Mouse (Mus musculus) embryonic facial prominence, embryonic 14.5 days (tissue): ENCODE measurements around the gene Adcy5. TPM values are rescaled to one million over a fixed set of nuclear protein-coding genes. Genes with fewer than 3 reads are reported as not detected.
A peak's percentile ranks its signal among the peaks of the same experiment; 100 is the strongest.

Experiments
- ATAC-seq: fragments of 200-750 bp; cut with Nextera tagmentation; 2 replicates; pipeline ENCODE4 v1.8.0; 2017; ENCODE audit warnings: low read depth, moderate number of reproducible peaks, moderate TSS enrichment
- DNase-seq: peaks from one replicate; pipeline ENCODE4 v3.0.0-alpha.2; 2015; ENCODE audit warnings: low spot score
- H3K27ac ChIP-seq: fragments of 300-500 bp; sonication (generic); replicated peaks from 2 replicates; pipeline ENCODE4 v1.5.1; 2014; ENCODE audit warnings: low read depth, mild to moderate bottlenecking, low read length, moderate library complexity
- H3K27me3 ChIP-seq: fragments of 300-500 bp; sonication (generic); replicated peaks from 2 replicates; pipeline ENCODE4 v1.6.1; 2014; ENCODE audit warnings: low read length; ENCODE audit not compliant: control insufficient read depth, insufficient read depth
- H3K36me3 ChIP-seq: fragments of 300-500 bp; sonication (generic); 2 replicates; pipeline ENCODE4 v1.6.1; 2014; ENCODE audit warnings: low read length, mixed read lengths; ENCODE audit not compliant: control insufficient read depth, insufficient read depth
- H3K4me1 ChIP-seq: fragments of 300-500 bp; sonication (generic); 2 replicates; pipeline ENCODE4 v1.6.1; 2014; ENCODE audit warnings: antibody characterized with exemption, low read length; ENCODE audit not compliant: control insufficient read depth, insufficient read depth
- H3K4me2 ChIP-seq: fragments of 300-500 bp; sonication (generic); 2 replicates; pipeline ENCODE4 v1.6.1; 2014; ENCODE audit warnings: low read depth, mild to moderate bottlenecking, low read length, moderate library complexity, mixed read lengths
- H3K4me3 ChIP-seq: fragments of 300-500 bp; sonication (generic); 2 replicates; pipeline ENCODE4 v1.5.1; 2014; ENCODE audit warnings: low read depth, mild to moderate bottlenecking, low read length
- H3K9ac ChIP-seq: fragments of 300-500 bp; sonication (generic); 2 replicates; pipeline ENCODE4 v1.6.1; 2014; ENCODE audit warnings: low read depth, mild to moderate bottlenecking, low read length, moderate library complexity, mixed read lengths
- H3K9me3 ChIP-seq: fragments of 300-500 bp; sonication (generic); 2 replicates; pipeline ENCODE4 v1.6.1; 2016; ENCODE audit warnings: low read length; ENCODE audit not compliant: control insufficient read depth
- WGBS: fragments of 180-500 bp; shearing (Covaris S2); extraction: QIAGEN DNeasy Blood & Tissue Kit; methylation state at CpG from one replicate; pipeline ENCODE4 v1.1.7; 2014; 5-methylcytosine and 5-hydroxymethylcytosine counted together
- polyA plus RNA-seq: library from polyadenylated mRNA; unstranded; fragments of >200 nt; fragmentation: Nextera tagmentation; extraction: Ambion mirVana; gene quantifications from 2 replicates; pipeline ENCODE4 v1.2.1, GENCODE M21; 2014

Adcy5 gene
- polyA plus RNA-seq, 1 experiment from 2014 or later: 3.1 TPM

DNA sequence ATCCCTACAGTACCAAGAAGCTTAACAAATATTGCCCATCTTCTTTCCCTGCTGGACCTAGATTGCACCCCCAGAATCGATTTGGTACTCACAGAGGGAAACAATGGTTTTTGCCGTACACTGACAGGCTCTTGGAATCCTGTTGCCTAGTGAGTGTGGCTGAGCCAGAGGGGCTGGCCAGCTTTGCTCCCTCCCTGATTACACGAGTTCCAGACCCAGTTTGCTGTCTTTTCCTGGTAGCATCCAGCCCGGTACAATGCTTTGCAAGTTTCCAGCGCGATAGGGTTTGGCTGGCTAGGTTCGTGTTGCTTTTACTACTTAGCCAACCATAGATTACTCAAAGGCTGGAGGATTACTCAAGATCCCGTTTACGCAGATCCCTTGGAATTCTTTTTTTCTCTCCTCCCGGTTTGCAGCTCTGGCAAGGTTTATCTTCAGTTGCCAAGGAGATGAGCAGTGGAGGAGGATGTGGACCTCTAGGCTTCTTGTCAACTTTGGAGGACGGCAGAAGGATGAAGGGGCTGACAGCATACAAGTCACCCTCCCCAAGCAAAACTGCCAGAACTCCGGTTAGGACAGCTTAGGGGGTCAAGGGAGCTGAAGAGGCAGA is 1.4 kb upstream of the Adcy5 start:
- Histone ChIP-seq H3K4me2 (no peak overlapping the region; the same call in 1 of the 2 replicates), H3K9me3 (no peaks in the 10 kb centered on the region), H3K4me3 (peak overlapping the region; percentile 75; the same call in 1 of the 2 replicates), H3K36me3 (no peaks in the 10 kb centered on the region), H3K9ac (no peak overlapping the region), H3K27ac (no peak overlapping the region), H3K27me3 (peaks cover 57% of the 10 kb centered on the region), H3K4me1 (peaks cover 24% of the 10 kb centered on the region)
- ATAC-seq (no peak), DNase-seq (no peak)
- 6% methylated on average over 12 of the region's 12 CpGs for WGBS

DNA sequence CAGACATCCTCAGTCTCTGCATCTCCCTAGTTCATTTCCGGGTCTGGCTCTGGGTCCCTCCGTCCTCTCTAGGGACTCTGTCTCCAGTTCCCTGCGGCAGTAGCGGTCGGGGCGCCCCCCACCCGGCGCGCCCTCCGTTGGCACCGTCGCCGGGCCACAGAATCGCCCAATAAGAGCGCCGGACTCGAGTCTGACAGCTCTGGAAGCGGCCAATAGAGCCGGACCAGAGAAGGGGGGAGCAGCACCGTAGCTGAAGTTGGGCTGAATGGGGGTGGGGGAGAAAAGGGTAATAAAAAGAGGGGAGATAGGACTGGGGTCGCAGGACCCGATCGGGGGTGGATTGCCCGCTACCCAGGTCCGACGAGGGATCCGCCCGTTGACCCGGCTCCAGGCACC is 434 bp upstream of the Adcy5 start:
- DNase-seq: peak; percentile 71
- H3K36me3 ChIP-seq: no peaks in the 10 kb centered on the region
- H3K27ac ChIP-seq: peak overlapping the region; percentile 70; the same call in 1 of the 2 replicates
- peak overlapping the region; percentile 70 for H3K9ac ChIP-seq
- H3K27me3 ChIP-seq: peaks cover 57% of the 10 kb centered on the region
- peak; percentile 76 for ATAC-seq
- WGBS: under 1% methylated on average over 28 of the region's 29 CpGs
- H3K4me1 ChIP-seq: peaks cover 27% of the 10 kb centered on the region
- H3K4me2 ChIP-seq: peak overlapping the region; percentile 95
- H3K9me3 ChIP-seq: no peaks in the 10 kb centered on the region
- H3K4me3 ChIP-seq: peak overlapping the region; percentile 75

DNA sequence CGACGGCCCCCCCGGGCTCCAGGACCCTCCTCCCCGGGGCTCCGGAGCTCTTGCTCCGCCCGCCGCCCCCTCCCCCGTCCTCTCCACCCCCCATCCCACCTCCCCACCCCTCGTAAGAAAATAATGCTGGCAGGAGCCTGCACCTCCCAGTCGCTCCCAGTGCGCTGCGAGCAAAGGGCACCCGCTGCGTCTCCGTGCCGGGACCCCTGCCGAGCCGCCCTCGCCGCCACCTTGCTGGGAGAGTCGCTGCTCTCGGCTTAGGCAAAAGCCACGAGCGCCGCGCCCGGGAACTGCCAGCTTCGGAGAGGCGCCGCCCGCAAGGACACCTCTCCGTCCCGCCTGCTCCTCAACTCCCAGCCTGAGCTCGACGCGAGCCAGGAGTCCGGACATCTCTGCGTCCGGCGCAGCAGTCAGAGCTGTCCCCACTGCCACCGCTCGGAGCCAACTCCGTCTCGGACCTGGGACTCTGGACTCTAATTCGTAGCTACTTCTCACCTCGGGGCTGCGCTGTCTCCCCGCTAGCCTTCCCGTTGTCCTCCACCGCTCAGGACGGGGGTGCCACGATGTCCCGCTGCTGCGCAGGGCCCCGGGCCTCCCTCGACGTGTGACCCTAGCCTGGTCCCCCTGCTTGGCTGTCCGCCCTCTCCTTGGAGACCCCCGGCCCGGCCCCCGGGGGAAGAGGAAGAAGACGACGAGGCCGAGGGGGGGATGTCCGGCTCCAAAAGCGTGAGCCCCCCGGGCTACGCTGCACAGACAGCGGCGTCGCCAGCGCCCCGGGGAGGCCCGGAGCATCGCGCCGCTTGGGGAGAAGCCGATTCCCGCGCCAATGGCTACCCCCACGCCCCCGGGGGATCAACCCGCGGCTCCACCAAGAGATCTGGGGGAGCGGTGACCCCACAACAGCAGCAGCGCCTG is 971 bp downstream of the Adcy5 start:
- peak; percentile 46 for DNase-seq
- Histone ChIP-seq H3K36me3 (no peaks in the 10 kb centered on the region), H3K27ac (peak overlapping the region; percentile 70), H3K4me3 (peak overlapping the region; percentile 75), H3K4me1 (peaks cover 34% of the 10 kb centered on the region), H3K27me3 (peaks cover 57% of the 10 kb centered on the region), H3K4me2 (peak overlapping the region; percentile 95), H3K9ac (peak overlapping the region; percentile 70), H3K9me3 (no peaks in the 10 kb centered on the region)
- ATAC-seq: peak; percentile 48
- WGBS: 1% methylated on average over 47 of the region's 87 CpGs

DNA sequence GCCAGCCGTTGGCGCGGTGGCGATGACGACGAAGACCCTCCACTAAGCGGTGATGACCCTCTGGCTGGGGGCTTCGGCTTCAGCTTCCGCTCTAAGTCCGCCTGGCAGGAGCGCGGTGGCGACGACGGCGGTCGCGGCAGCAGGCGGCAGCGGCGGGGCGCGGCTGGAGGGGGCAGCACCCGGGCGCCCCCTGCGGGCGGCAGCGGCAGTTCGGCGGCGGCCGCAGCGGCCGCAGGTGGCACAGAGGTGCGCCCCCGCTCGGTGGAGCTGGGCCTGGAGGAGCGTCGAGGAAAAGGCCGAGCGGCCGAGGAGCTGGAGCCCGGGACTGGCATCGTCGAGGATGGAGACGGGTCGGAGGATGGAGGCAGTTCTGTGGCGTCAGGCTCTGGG is 1.6 kb downstream of the Adcy5 start:
- 1% methylated on average over 28 of the region's 48 CpGs for WGBS
- DNase-seq (peak; percentile 22), ATAC-seq (no peak)
- H3K9me3 ChIP-seq: no peaks in the 10 kb centered on the region
- peak overlapping the region; percentile 95 for H3K4me2 ChIP-seq
- H3K27ac ChIP-seq: no peak overlapping the region
- peak overlapping the region; percentile 75 for H3K4me3 ChIP-seq
- H3K36me3 ChIP-seq: no peaks in the 10 kb centered on the region
- peaks cover 38% of the 10 kb centered on the region for H3K4me1 ChIP-seq
- peaks cover 57% of the 10 kb centered on the region for H3K27me3 ChIP-seq
- H3K9ac ChIP-seq: peak overlapping the region; percentile 70

DNA sequence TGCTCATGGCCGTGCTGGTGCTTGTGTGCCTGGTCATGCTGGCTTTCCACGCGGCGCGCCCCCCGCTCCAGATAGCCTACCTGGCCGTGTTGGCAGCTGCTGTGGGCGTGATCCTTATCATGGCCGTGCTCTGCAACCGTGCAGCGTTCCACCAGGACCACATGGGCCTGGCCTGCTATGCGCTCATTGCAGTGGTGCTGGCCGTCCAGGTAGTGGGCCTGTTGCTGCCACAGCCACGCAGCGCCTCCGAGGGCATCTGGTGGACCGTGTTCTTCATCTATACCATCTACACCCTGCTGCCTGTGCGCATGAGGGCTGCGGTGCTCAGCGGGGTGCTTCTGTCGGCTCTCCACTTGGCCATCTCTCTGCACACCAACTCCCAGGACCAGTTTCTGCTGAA is 2.2 kb downstream of the Adcy5 start:
- Histone ChIP-seq H3K27me3 (peaks cover 54% of the 10 kb centered on the region), H3K4me1 (peaks cover 39% of the 10 kb centered on the region)
- 72% methylated on average over 13 of the region's 21 CpGs for WGBS

DNA sequence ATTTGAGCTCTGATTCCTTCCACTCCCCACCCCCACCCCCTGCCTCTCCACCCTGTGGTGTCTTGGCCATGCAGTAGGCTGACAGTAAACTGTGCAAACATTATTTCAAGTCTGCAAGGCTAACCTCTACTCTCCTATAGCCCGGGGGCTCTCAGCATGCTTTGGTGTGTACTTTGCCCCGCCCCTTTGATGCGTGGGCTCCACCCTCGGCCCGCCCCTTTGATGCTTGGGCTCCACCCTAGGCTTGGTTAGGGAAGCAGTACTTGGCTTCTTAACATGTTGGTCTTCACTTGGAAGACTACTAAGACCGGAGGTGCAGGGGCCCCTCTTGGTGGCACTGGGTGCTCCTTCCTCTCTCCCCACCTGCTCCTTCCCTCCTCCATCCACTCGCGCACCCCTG is 4.9 kb downstream of the Adcy5 start:
- Histone ChIP-seq H3K27ac (no peak overlapping the region), H3K4me2 (no peak overlapping the region), H3K9ac (no peak overlapping the region), H3K27me3 (peaks cover 28% of the 10 kb centered on the region), H3K36me3 (no peaks in the 10 kb centered on the region), H3K4me1 (peaks cover 42% of the 10 kb centered on the region), H3K9me3 (no peaks in the 10 kb centered on the region), H3K4me3 (no peak overlapping the region)
- WGBS: 64% methylated on average over 8 of the region's 8 CpGs
- ATAC-seq (no peak), DNase-seq (no peak)

More for the DNA sequence above, 2.2 kb downstream of the Adcy5 start:
- no peaks in the 10 kb centered on the region for H3K9me3 ChIP-seq
- H3K4me3 ChIP-seq: peak overlapping the region; percentile 75
- DNase-seq (no peak), ATAC-seq (no peak)
- H3K9ac ChIP-seq: no peak overlapping the region
- H3K4me2 ChIP-seq: peak overlapping the region; percentile 95
- H3K27ac ChIP-seq: no peak overlapping the region
- no peaks in the 10 kb centered on the region for H3K36me3 ChIP-seq

DNA sequence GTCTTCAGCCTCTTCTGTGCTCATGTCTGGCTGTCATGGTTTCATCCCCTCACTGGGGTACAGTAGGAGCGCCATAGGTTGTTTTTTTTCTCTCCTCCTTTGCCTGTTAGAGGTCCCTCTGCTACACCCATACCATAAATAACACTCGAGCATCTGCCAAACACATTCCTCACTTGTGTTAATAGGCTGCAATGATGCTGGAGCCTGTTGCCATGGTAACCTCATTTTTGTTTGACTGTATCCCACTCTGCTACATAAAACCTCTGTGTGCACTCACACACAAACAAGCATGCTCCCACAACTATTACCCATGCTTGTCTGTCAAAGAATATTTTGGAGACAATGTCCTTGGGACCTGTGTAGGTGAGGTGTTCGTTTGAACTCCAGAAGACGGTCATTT is 5.3 kb downstream of the Adcy5 start:
- Histone ChIP-seq H3K27me3 (peaks cover 26% of the 10 kb centered on the region), H3K4me1 (peaks cover 46% of the 10 kb centered on the region), H3K27ac (no peak overlapping the region), H3K4me3 (no peak overlapping the region), H3K9me3 (no peaks in the 10 kb centered on the region), H3K4me2 (no peak overlapping the region), H3K36me3 (no peaks in the 10 kb centered on the region), H3K9ac (no peak overlapping the region)
- DNase-seq: peak; percentile 28
- WGBS: 73% methylated on average over 4 of the region's 4 CpGs
- ATAC-seq: no peak

DNA sequence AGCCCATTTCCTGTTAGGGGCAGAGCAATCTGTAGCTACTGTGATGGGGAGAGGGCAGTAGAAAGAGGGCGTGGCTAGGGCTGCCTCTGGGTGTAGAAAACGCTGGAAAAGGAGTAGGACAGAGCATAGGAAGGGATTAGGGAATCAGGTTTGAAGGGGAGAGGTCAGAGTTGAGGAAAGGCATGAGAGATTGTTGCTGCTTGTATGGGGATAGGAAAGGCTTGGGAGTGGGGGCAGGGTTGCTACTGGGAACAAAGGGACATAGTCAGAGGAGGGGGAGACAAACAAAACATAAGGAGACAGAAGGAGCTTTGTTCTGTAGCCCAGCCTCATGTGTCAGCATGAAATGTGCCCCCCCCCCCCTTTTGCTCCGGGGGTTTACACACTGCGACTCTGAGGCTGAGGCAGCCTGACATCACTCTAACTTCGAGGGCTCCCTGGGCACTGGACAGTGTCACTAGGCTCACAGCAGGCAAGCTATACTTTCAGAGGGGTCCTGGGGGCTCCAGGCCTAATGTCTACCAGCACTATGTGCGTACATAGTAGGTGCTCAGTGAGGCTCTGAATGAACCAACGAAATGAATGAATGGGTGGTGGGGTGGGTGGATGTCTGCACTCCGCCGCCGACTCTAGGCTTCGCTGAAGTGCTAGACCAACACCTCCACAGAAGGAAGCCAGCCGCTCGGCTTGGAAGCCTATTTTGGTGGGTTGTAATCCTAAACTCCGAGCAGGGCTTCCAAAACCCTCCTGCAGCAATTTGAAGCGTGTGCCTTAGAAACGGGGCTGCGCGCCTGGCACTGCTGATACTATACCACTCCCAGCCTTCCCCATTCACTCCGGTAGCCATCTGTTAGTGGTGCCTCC is 9.9 kb downstream of the Adcy5 start:
- H3K27ac ChIP-seq: peak overlapping the region; percentile 52; the same call in 1 of the 2 replicates
- no peak overlapping the region for H3K4me3 ChIP-seq
- peak; percentile 80 for ATAC-seq
- peak overlapping the region; percentile 25; the same call in 1 of the 2 replicates for H3K4me2 ChIP-seq
- no peaks in the 10 kb centered on the region for H3K9me3 ChIP-seq
- WGBS: 28% methylated on average over 19 of the region's 19 CpGs
- no peaks in the 10 kb centered on the region for H3K36me3 ChIP-seq
- H3K9ac ChIP-seq: no peak overlapping the region
- H3K4me1 ChIP-seq: peaks cover 22% of the 10 kb centered on the region
- no peaks in the 10 kb centered on the region for H3K27me3 ChIP-seq
- DNase-seq: peak; percentile 39
